Mouse (Mus musculus) ES-Bruce4 (cell line): ENCODE measurements around the gene Ercc6l2. TPM values are rescaled to one million over a fixed set of nuclear protein-coding genes. Genes with fewer than 3 reads are reported as not detected.

Experiments
- H3K27ac ChIP-seq: 2 replicates; pipeline ENCODE4 v1.5.1; 2012; ENCODE audit warnings: low read length, inconsistent platforms; ENCODE audit not compliant: insufficient read depth
- H3K27me3 ChIP-seq: 2 replicates; pipeline ENCODE4 v1.6.1; 2012; ENCODE audit warnings: mild to moderate bottlenecking, low read length, inconsistent platforms; ENCODE audit not compliant: control insufficient read depth, poor library complexity, insufficient read depth, severe bottlenecking
- H3K36me3 ChIP-seq: 2 replicates; pipeline ENCODE4 v1.6.1; 2012; ENCODE audit warnings: inconsistent platforms, mild to moderate bottlenecking, low read length, moderate library complexity; ENCODE audit not compliant: control insufficient read depth, poor library complexity, insufficient read depth, severe bottlenecking
- H3K4me1 ChIP-seq: one replicate; pipeline ENCODE4 v1.8.1; 2011; ENCODE audit warnings: low read length; ENCODE audit not compliant: control insufficient read depth, insufficient read depth
- H3K4me3 ChIP-seq: 2 replicates; pipeline ENCODE4 v1.5.1; 2011; ENCODE audit warnings: low read depth, mild to moderate bottlenecking, low read length
- H3K9ac ChIP-seq: 2 replicates; pipeline ENCODE4 v1.6.1; 2012; ENCODE audit warnings: low read depth, mild to moderate bottlenecking, inconsistent platforms; ENCODE audit not compliant: poor library complexity, severe bottlenecking
- H3K9me3 ChIP-seq: replicated peaks from 2 replicates; pipeline ENCODE4 v1.6.1; 2012; ENCODE audit warnings: mild to moderate bottlenecking, low read length, inconsistent platforms; ENCODE audit not compliant: control insufficient read depth, poor library complexity, insufficient read depth, severe bottlenecking
- CTCF ChIP-seq: IDR thresholded peaks from one replicate; pipeline ENCODE4 v1.8.1; 2011; ENCODE audit warnings: low read depth, low read length
- EP300 ChIP-seq: IDR thresholded peaks from 2 replicates; pipeline ENCODE4 v1.6.1; 2011; ENCODE audit warnings: low read depth, low read length; ENCODE audit not compliant: insufficient read depth
- POLR2A ChIP-seq: IDR thresholded peaks from one replicate; pipeline ENCODE4 v1.8.1; 2011; ENCODE audit warnings: low read length; ENCODE audit not compliant: insufficient read depth
- polyA plus RNA-seq: library from polyadenylated mRNA; stranded (reverse); fragments of >200 nt; gene quantifications from 2 replicates; pipeline ENCODE4 v1.2.4, GENCODE M21; 2011; ENCODE audit warnings: low read depth; ENCODE audit not compliant: missing spikeins, insufficient read depth, insufficient read length

The Ercc6l2 gene
- polyA plus RNA-seq, 1 experiment: 46.6 TPM

DNA sequence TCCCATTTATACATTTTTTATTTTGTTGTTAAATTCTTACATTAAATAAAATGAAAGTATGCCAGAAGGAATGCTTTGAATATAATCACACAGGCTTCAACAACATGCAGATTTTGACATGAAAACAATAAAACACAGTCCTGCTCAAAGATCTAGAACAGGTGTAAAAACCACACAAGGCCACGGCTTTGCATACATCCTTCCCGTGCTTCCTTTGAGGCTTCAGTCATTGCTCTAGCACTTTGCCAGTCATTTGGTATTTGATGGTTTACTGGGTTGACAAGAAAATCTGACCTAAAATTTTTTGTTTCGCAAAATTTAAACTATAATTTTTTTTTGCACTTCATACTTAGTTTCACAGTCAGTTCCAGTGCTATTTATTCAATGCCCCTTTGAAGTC lies 7.1 kb upstream of the Ercc6l2 start:
- no peak overlapping the region for H3K27ac ChIP-seq
- H3K4me1 ChIP-seq: no peaks in the 10 kb centered on the region
- H3K36me3 ChIP-seq: no peaks in the 10 kb centered on the region
- TF ChIP-seq EP300 (no peak), CTCF (no peak), POLR2A (no peak)
- H3K27me3 ChIP-seq: no peaks in the 10 kb centered on the region
- no peaks in the 10 kb centered on the region for H3K9me3 ChIP-seq
- no peak overlapping the region for H3K4me3 ChIP-seq
- no peak overlapping the region for H3K9ac ChIP-seq

DNA sequence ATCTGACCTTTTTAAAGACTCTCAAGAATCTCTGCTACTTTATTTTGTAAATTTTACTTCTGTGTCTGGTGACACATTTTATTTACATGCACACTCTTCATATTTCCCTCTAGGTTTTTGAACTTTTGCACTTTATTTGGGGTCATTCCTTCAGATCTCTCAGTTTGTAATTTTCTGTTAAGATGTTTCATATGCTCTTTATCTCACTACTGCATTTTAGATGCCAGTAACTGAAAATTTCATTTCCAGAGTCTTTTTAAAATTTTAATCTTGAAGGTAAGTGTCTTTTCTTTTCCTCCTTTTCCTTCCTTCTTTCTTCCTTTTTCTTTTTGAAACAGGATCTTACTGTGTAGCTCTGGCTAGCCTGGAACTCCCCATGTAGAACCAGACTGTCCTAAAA lies 3.6 kb upstream of the Ercc6l2 start:
- no peaks in the 10 kb centered on the region for H3K4me1 ChIP-seq
- no peak for TF ChIP-seq POLR2A
- no peak for TF ChIP-seq CTCF
- no peak for TF ChIP-seq EP300
- H3K4me3 ChIP-seq: no peak overlapping the region
- H3K9me3 ChIP-seq: no peaks in the 10 kb centered on the region
- H3K36me3 ChIP-seq: no peaks in the 10 kb centered on the region
- H3K9ac ChIP-seq: no peak overlapping the region
- H3K27me3 ChIP-seq: no peaks in the 10 kb centered on the region
- H3K27ac ChIP-seq: no peak overlapping the region

DNA sequence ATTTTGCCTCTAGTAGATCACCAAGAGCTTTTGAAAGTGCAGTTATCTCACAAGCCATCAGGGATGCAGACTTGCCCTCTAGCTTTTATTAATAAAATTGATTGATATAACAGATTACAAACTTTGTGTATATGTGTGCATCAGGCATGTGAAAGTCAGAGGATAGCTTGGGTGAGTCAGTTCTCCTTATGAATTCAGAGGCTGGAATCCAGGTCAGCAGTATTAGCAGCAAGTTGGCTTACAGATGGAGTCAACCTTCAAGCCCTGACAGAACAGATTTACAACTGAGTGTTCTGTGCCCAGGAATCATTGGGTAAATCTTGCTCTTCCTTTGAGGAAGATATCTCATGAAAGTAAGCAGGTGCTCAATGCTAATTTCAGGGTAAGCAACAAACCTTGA lies 891 bp downstream of the Ercc6l2 start:
- Histone ChIP-seq H3K4me1 (no peaks in the 10 kb centered on the region), H3K27ac (no peak overlapping the region), H3K9me3 (no peaks in the 10 kb centered on the region), H3K4me3 (peak overlapping the region; percentile 67; the same call in 1 of the 2 replicates), H3K9ac (peak overlapping the region; percentile 67), H3K36me3 (no peaks in the 10 kb centered on the region), H3K27me3 (no peaks in the 10 kb centered on the region)
- no peak for TF ChIP-seq POLR2A
- no peak for TF ChIP-seq CTCF
- no peak for TF ChIP-seq EP300

DNA sequence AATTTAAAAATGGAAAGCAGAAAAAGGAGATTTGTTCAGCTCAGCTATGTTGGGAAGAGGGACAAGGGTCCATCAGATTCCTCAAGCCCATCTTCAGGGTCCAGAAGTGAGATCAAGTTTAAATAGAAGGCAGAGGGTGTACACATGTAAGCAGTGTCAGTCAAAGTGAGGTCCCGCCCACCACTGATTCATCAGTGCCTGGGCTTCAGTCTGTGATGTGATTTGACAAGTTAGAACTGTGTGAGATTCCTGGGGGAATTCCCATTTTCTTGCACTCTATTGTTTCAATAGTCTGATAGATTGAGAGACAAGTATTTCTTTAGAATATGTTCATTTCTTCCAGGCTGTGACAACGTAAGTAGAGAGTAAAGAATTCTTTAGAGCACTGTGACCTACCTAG lies 30.7 kb downstream of the Ercc6l2 start:
- no peaks in the 10 kb centered on the region for H3K27me3 ChIP-seq
- TF ChIP-seq CTCF: no peak
- TF ChIP-seq POLR2A: no peak
- TF ChIP-seq EP300: no peak
- H3K9me3 ChIP-seq: no peaks in the 10 kb centered on the region
- peaks cover 4% of the 10 kb centered on the region; the same call in 1 of the 2 replicates for H3K36me3 ChIP-seq
- no peaks in the 10 kb centered on the region for H3K4me1 ChIP-seq
- no peak overlapping the region for H3K27ac ChIP-seq
- H3K9ac ChIP-seq: no peak overlapping the region
- no peak overlapping the region for H3K4me3 ChIP-seq

DNA sequence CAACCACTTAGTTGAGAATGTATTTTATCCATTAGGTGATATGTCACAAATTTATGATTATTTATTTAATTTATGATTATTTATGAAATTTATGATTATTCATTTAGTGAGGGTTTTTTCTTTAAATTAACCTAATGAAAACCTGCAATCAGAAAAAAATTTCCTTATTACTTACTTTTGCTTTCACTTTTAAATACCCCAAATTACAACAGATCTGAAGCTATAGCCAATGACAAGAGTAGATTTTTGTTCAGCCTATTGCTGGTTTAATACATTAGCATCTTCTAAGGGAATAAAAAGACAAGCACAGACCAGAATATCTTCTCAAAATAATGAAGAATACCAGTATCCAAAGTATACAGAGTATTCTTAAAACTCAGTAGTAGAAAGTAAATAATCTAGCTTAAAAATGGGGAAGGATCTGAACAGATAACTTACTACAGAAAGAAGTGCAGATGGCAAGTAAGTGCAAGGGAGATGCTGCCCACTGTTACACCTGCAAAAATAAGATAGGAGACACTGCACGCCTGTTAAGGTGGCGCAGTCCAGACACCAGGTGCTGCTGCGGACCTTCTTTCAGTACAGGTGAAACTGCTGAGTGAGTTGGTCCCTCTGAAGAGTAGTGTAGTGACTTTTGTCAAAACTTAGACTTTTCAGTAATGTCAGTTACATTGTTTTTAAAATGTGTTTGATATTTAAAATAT lies 35.4 kb downstream of the Ercc6l2 start:
- no peak overlapping the region for H3K9ac ChIP-seq
- no peaks in the 10 kb centered on the region for H3K27me3 ChIP-seq
- H3K36me3 ChIP-seq: peaks cover 2% of the 10 kb centered on the region; the same call in 1 of the 2 replicates
- no peaks in the 10 kb centered on the region for H3K4me1 ChIP-seq
- no peaks in the 10 kb centered on the region for H3K9me3 ChIP-seq
- H3K4me3 ChIP-seq: no peak overlapping the region
- H3K27ac ChIP-seq: no peak overlapping the region
- TF ChIP-seq POLR2A (no peak), EP300 (no peak), CTCF (no peak)

DNA sequence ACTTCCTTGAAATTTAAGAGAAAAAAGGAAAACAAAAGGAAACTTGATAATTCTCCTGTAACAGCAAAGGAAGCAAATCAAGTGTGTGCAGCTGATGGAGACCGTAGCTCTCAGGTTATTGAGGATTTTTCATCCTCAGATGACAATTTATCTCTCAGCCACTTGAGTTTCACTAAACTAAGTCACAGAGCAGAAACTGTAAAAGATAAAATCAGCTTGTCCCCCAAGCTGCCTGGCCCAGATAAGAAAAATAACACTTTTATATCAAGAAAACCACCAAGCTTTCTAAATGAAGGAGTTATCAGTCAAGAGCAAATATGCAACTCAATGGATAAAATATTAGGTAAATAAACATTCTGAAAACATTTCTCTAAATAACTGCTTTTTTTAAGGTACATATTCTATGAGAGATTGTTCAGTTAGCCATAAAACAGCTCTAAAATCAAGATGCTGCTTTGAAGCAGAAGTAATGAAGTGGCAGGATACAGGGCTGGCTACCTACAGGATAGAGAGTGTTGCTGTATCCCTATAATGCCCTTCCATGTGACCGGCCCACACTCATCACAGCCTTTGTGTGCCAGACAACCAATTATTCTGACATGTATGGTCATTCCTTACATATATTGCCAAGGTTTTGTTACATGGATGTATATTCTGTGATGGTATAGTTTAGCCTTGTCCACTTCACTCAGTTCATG lies 57.7 kb downstream of the Ercc6l2 start:
- TF ChIP-seq EP300 (no peak), CTCF (no peak), POLR2A (no peak)
- H3K27me3 ChIP-seq: no peaks in the 10 kb centered on the region

More for the DNA sequence above, 57.7 kb downstream of the Ercc6l2 start:
- no peak overlapping the region for H3K4me3 ChIP-seq
- no peaks in the 10 kb centered on the region for H3K9me3 ChIP-seq
- H3K4me1 ChIP-seq: no peaks in the 10 kb centered on the region
- no peak overlapping the region for H3K27ac ChIP-seq
- peaks cover 2% of the 10 kb centered on the region for H3K36me3 ChIP-seq
- H3K9ac ChIP-seq: no peak overlapping the region
